Mouse (Mus musculus) ES-Bruce4 (cell line): ENCODE results near the gene Rbmxl2. TPM values are rescaled to one million over a fixed set of nuclear protein-coding genes. Genes with fewer than 3 reads are reported as not detected.

Source experiments
- H3K27ac ChIP-seq: 2 replicates; pipeline ENCODE4 v1.5.1; 2012; ENCODE audit warnings: low read length, inconsistent platforms; ENCODE audit not compliant: insufficient read depth
- H3K27me3 ChIP-seq: 2 replicates; pipeline ENCODE4 v1.6.1; 2012; ENCODE audit warnings: mild to moderate bottlenecking, low read length, inconsistent platforms; ENCODE audit not compliant: control insufficient read depth, poor library complexity, insufficient read depth, severe bottlenecking
- H3K36me3 ChIP-seq: 2 replicates; pipeline ENCODE4 v1.6.1; 2012; ENCODE audit warnings: inconsistent platforms, mild to moderate bottlenecking, low read length, moderate library complexity; ENCODE audit not compliant: control insufficient read depth, poor library complexity, insufficient read depth, severe bottlenecking
- H3K4me1 ChIP-seq: one replicate; pipeline ENCODE4 v1.8.1; 2011; ENCODE audit warnings: low read length; ENCODE audit not compliant: control insufficient read depth, insufficient read depth
- H3K4me3 ChIP-seq: 2 replicates; pipeline ENCODE4 v1.5.1; 2011; ENCODE audit warnings: low read depth, mild to moderate bottlenecking, low read length
- H3K9ac ChIP-seq: 2 replicates; pipeline ENCODE4 v1.6.1; 2012; ENCODE audit warnings: low read depth, mild to moderate bottlenecking, inconsistent platforms; ENCODE audit not compliant: poor library complexity, severe bottlenecking
- H3K9me3 ChIP-seq: replicated peaks from 2 replicates; pipeline ENCODE4 v1.6.1; 2012; ENCODE audit warnings: mild to moderate bottlenecking, low read length, inconsistent platforms; ENCODE audit not compliant: control insufficient read depth, poor library complexity, insufficient read depth, severe bottlenecking
- CTCF ChIP-seq: IDR thresholded peaks from one replicate; pipeline ENCODE4 v1.8.1; 2011; ENCODE audit warnings: low read depth, low read length
- EP300 ChIP-seq: IDR thresholded peaks from 2 replicates; pipeline ENCODE4 v1.6.1; 2011; ENCODE audit warnings: low read depth, low read length; ENCODE audit not compliant: insufficient read depth
- POLR2A ChIP-seq: IDR thresholded peaks from one replicate; pipeline ENCODE4 v1.8.1; 2011; ENCODE audit warnings: low read length; ENCODE audit not compliant: insufficient read depth
- polyA plus RNA-seq: library from polyadenylated mRNA; stranded (reverse); fragments of >200 nt; gene quantifications from 2 replicates; pipeline ENCODE4 v1.2.4, GENCODE M21; 2011; ENCODE audit warnings: low read depth; ENCODE audit not compliant: missing spikeins, insufficient read depth, insufficient read length

The Rbmxl2 gene
- polyA plus RNA-seq, 1 experiment, result 19.3 TPM

GRCm38 (mm10) chr7:107215723-107216122, 6.5 kb downstream of the Rbmxl2 start:
- Histone ChIP-seq H3K27me3 (no peaks in the 10 kb centered on the region), H3K9ac (no peak overlapping the region), H3K4me1 (no peaks in the 10 kb centered on the region), H3K9me3 (peaks cover 3% of the 10 kb centered on the region; the same call in 1 of the 2 replicates), H3K36me3 (peaks cover 22% of the 10 kb centered on the region), H3K27ac (no peak overlapping the region), H3K4me3 (no peak overlapping the region)
- TF ChIP-seq CTCF, result peak; percentile 35
- no peak for TF ChIP-seq EP300

- H3K27me3 ChIP-seq, result no peaks in the 10 kb centered on the region
- peaks cover 3% of the 10 kb centered on the region; the same call in 1 of the 2 replicates for H3K9me3 ChIP-seq
- TF ChIP-seq CTCF (peak; percentile 44), EP300 (no peak)
- H3K27ac ChIP-seq, result no peak overlapping the region
- no peak overlapping the region for H3K9ac ChIP-seq
- no peaks in the 10 kb centered on the region for H3K4me1 ChIP-seq
- H3K36me3 ChIP-seq, result peaks cover 11% of the 10 kb centered on the region
- no peak overlapping the region for H3K4me3 ChIP-seq
Measured at GRCm38 (mm10) chr7:107216845-107217244, 7.6 kb downstream of the Rbmxl2 start.

- H3K36me3 ChIP-seq, result no peaks in the 10 kb centered on the region; the same call in 1 of the 2 replicates
- no peak for TF ChIP-seq CTCF
- peak; percentile 68; the same call in 1 of the 2 replicates for TF ChIP-seq EP300
- peak overlapping the region; percentile 91 for H3K27ac ChIP-seq
- H3K9ac ChIP-seq, result no peak overlapping the region
- no peaks in the 10 kb centered on the region for H3K27me3 ChIP-seq
- no peak overlapping the region for H3K4me3 ChIP-seq
- H3K9me3 ChIP-seq, result no peaks in the 10 kb centered on the region
- H3K4me1 ChIP-seq, result no peaks in the 10 kb centered on the region
Measured at GRCm38 (mm10) chr7:107236854-107237253, 27.6 kb downstream of the Rbmxl2 start.

- Histone ChIP-seq H3K4me3 (no peak overlapping the region), H3K36me3 (no peaks in the 10 kb centered on the region; the same call in 1 of the 2 replicates), H3K9me3 (no peaks in the 10 kb centered on the region), H3K4me1 (no peaks in the 10 kb centered on the region), H3K27ac (peak overlapping the region; percentile 89), H3K27me3 (no peaks in the 10 kb centered on the region), H3K9ac (0 out of 2 replicates have a peak overlapping the region, but pooled peaks have one; percentile 21)
- TF ChIP-seq EP300, result no peak
- TF ChIP-seq POLR2A, result no peak
- no peak for TF ChIP-seq CTCF
Measured at GRCm38 (mm10) chr7:107237498-107237897, 28.3 kb downstream of the Rbmxl2 start.

DNA sequence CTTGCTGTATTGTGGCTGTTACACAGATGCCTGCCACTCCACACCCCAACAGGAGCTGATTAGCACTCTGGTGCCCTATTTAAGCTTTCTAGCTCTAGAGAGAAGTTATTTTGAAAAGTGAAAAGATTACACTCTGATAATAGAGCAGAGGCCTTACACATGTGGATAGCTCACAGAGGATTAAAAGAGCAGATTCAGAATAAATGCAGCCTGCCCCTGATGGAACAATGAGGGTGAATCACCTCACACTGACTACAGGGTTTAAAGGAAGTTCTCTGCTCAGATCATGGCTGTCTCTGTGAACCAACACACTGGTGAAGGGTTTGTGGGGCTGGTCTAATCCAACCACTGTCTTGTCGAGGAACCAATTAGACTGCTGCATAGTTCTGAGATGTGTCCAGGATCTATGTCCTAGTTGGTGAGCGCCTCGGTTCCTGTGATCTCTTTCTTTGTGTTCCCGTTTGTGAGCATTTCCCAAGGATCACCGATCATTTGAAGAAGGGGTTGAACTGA, 32.2 kb downstream of the Rbmxl2 start:
- no peaks in the 10 kb centered on the region for H3K9me3 ChIP-seq
- 0 out of 2 replicates have a peak, but pooled peaks cover 2% of the 10 kb centered on the region for H3K36me3 ChIP-seq
- H3K27me3 ChIP-seq, result no peaks in the 10 kb centered on the region
- H3K4me3 ChIP-seq, result no peak overlapping the region
- no peaks in the 10 kb centered on the region for H3K4me1 ChIP-seq
- H3K27ac ChIP-seq, result peak overlapping the region; percentile 40; the same call in 1 of the 2 replicates
- TF ChIP-seq EP300 (no peak), CTCF (no peak), POLR2A (no peak)
- no peak overlapping the region for H3K9ac ChIP-seq

DNA sequence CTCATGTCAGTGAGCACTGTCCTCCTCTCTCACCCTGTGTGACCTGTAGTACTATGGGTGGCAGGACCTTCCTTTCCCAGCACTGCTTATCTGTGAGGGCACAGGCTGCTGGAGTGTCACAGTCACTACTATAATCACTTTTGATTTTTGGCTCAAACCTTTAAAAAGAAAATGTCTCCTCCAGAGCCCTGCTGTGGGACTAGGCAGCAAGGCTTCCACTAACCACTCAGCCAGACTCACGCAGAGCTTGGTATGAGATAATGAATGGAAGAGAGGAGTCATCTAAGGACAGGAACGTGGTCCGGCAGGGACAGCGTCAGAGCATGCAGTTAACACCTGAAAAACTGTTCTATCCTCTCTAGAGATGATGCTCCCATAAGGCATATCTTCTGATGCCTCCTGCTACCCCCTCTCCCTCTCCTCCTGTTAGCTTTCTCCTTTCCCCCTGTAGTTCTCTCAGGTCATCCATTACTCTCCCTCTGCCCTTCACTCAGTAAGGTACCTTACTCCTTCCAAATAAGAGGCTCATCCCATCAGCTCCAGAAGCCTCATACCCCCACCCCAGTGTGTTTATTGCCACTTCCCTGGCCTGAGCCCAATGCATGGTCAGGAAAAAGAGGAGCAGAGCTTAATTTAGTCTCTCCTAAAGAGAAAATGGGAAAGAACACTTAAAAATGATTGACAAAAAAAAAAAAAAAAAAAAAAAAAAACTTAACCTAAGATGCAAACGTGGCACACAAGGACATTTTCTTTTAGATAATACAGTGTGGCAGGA, 41.2 kb downstream of the Rbmxl2 start:
- no peaks in the 10 kb centered on the region for H3K27me3 ChIP-seq
- H3K27ac ChIP-seq, result no peak overlapping the region
- no peaks in the 10 kb centered on the region for H3K4me1 ChIP-seq
- no peak overlapping the region for H3K4me3 ChIP-seq
- TF ChIP-seq POLR2A, result no peak
- H3K9me3 ChIP-seq, result no peaks in the 10 kb centered on the region
- H3K9ac ChIP-seq, result no peak overlapping the region
- H3K36me3 ChIP-seq, result no peaks in the 10 kb centered on the region
